Mouse (Mus musculus) cerebellum, postnatal 4 days (tissue): ENCODE measurements around the gene Elavl3.
"Not testable (repeated sequence)": the region's sequence is repeated elsewhere in the genome, so short reads cannot be mapped to it uniquely, and the experiment has no call there.

Experiments used
- DNase-seq, 2 experiments: peaks; one replicate each; pipeline ENCODE4 v3.0.0; 2022; ENCODE audit warnings: low spot score in 2 of 2, mixed read lengths in 1 of 2

Gene Elavl3

GRCm38 (mm10) chr9:22051958-22052254 is at the start of gene Elavl3:
Gene Elavl3 (minus strand): TSS chr9:22052023.
- DNase-seq, result peak; percentile 77 to 89

GRCm38 (mm10) chr9:22099922-22100321 is 48.1 kb upstream of the Elavl3 start:
- DNase-seq, result no peak

DNA sequence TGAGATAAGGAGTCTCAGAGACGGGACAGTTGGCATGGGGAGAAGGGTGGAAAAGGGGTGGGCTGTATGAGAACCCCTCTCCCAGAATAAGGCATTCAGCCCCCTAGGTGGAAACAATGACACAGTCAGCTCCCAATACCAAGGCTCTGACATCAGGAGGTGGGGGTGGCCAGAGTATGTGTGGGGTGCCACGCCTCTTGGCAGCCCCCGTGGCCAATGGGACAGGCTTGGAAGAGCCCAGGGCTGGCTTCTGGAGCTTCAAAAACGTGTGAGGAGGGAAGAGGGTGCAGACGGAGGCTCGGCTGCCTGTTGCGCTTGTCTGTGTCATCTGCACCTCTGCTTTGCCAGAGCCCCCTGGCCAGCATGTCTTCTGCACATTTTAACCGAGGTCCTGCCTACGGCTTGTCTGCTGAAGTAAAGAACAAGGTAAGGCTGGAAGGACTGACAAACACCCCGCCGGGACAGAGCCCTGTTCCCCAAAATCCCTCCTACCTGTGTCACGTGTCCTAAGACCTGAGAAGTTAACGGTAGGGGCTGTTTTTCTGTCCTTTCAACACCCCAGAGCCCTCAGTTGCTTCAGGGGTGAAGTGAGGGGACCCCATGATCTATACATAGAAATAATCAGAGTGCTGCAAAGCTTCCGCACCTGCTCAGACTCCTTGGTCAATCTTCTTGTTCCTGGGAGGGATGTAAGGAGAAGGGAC is 47.3 kb upstream of the Elavl3 start, which contains the start of gene Cnn1:
TSS of gene Cnn1 (plus strand) at position 224 of the 704 bp plus-strand sequence.
- DNase-seq, result no peak

GRCm38 (mm10) chr9:22095854-22096307 is 44.1 kb upstream of the Elavl3 start:
- peak; percentile 50 to 74 for DNase-seq

- DNase-seq, result no peak
Observed at GRCm38 (mm10) chr9:22092746-22093145, 40.9 kb upstream of the Elavl3 start.

- no peak for DNase-seq
Observed at GRCm38 (mm10) chr9:22089986-22090385, 38.2 kb upstream of the Elavl3 start.

DNA sequence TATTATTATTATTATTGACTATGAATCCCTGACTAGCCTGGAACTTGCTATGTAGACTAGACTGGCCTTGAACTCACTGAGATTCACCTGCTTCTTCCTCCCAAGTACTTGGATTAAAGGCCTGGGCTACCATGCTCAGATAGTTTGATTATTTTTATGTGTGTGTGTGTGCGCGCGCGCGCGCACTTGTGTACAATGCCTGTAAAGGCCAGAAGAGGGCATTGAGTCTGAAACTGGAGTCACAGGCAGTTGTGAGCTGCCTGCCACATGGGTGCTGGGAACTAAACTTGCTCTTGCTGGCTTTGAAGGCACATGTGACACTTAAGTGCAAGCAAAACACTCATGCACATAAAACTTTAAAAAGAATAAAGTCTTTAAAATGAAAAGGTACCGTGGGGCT is 37.5 kb upstream of the Elavl3 start:
- DNase-seq, result no peak

DNA sequence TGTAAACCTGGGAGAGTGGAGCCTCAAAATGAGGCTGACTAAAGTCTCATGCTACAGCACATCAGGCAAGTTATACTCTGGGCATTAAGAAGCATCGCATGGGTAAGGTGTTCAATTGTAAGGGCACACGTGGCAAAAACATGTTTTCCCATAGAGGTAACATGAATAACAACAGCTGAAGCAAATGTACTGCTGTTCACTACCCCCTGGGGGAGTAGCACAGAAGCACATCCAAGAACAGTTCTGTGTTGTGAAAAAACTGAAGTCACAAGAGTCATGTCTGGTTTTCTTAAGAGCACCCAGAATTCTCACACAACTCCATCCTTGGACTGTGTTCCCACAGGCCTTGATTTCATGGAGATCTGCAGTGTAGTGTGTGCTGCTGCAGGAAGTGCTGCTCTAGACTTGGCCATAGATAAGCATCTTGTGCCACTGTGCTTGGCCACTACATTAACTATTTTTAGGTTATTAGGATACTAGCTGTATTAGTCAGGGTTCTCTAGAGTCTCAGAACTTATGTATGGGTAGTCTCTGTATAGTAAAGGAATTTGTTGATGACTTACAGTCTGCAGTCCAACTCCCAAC is 35.3 kb upstream of the Elavl3 start:
- DNase-seq, result no peak

- DNase-seq, result no peak
Observed at GRCm38 (mm10) chr9:22086012-22086411, 34.2 kb upstream of the Elavl3 start.

- peak; percentile 81 to 94 for DNase-seq
Observed at GRCm38 (mm10) chr9:22085022-22085834, 33.4 kb upstream of the Elavl3 start, which contains the start of gene Ecsit. Gene Ecsit (minus strand): TSS chr9:22085438.

- no peak for DNase-seq
Observed at GRCm38 (mm10) chr9:22084667-22085021, 32.8 kb upstream of the Elavl3 start.

DNA sequence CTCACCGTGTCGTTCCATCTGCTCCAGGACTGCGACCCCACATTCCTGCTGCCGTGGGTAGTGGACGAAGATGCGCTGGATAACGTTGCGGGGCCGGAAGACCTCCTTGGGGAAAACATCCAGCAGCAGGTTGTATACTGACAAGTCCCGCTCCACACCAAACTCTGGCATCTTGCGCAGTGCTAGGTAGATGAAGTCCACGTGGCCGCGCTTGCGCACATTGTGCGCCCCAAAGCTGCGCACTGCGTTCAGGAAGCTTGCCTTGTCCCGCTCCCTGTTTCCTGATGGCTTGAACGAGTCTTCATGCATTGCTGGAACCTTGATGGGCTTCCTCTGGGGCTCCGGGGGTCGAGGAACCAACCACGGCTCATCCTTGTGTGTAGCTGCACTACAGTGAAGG is 24.4 kb upstream of the Elavl3 start:
- no peak for DNase-seq

GRCm38 (mm10) chr9:22075778-22076177 is 24.0 kb upstream of the Elavl3 start:
- not testable (repeated sequence) for DNase-seq

DNA sequence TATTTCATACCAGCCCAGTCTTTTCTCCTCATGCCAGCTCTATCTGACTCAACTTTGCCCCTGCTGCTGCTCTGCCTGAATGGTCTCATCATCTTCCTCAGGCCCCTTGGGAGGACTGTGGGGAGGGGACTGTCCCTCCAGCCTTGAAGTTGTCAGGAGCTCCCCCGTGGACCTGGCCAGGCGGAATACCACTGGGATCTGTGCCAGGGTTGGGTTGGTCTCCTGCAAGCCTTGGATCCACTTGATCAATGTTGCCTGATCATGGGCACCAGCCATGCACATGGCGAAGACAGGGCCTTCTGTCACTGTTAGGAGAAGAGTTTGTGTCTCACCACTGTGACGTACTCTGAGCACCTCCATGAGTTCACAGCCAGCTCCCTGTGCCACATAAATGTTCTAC is 20.5 kb upstream of the Elavl3 start:
- DNase-seq, result no peak

GRCm38 (mm10) chr9:22070791-22071573 is 19.2 kb upstream of the Elavl3 start, which contains the start of the genes Gm49318 and Zfp653:
Gene Gm49318 (minus strand): TSS chr9:22071259.
Gene Zfp653 (minus strand): TSS chr9:22071376.
- DNase-seq, result peak; percentile 90 to 98

DNA sequence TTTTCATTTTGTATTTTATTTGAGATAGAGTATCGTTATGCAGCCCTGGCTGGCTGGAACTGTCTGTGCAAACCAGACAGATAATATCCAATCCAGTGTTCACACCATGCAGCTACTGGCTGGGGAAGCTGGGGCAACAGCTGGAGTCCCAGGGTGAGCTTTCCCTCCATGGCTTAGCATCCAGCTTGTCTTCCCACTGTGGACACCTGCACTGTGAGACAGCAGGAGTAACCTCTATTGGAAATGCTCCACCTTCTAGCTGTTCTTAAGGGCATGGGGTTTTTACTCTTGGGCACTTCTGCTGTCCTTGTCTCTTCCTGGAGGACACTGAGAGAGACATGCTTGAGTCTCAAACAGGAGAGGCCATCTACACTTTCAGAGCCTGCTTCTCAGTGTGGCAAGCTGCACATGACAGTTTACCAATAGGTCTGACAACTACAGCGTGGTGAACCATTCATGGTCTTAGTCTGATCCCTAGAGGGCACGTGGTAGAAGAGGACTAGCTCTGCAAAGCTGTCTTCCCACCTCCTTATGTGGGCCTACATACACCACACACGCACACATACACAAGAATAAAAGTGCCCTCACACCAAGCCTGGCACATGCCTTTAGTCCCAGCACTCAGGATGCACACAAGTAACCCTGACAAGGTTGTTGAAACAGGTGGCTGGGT is 18.2 kb upstream of the Elavl3 start:
- no peak for DNase-seq

GRCm38 (mm10) chr9:22067195-22067594 is 15.4 kb upstream of the Elavl3 start:
- no peak for DNase-seq

DNA sequence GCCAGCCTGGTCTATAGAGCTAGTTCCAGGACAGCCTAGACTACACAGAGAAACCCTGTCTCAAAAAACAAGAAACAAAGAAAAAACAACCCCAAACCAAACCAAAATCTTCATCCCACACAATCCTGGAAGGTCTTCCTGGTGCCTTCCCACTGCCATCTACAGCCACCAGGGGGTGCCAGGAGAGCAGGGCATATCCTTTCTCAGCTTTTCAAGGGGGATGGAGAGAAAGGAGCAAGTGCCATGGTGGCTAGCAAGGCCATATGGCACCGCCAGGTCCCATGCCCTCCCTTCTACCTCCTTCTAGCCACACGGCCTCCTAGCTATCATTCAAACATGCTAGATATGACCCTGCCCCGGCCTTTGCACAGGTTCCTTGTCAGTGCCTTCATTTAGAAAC is 14.6 kb upstream of the Elavl3 start:
- DNase-seq, result peak; percentile 44 to 66

DNA sequence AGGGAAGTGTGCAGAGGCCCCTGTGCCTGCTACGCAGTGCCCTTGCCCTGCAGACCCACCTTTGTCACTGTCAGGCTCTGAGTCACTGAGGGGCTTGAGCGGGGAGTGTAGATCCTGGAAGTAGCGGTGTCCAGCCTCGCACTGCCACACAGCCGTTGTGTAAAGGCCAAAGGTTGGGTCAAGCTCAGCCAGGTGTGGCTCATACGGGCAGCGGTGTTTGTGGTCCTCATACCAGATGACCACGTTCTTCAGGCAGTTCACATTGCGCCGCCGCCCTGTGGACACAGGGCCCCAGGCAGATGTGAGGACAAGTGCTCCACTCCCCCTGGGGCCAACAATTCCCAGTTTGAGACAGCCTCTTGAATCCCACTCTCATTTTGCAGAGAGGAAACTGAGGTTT is 13.8 kb upstream of the Elavl3 start:
- no peak for DNase-seq

- DNase-seq, result peak in 1 of 2 experiments; percentile 38
Observed at GRCm38 (mm10) chr9:22064341-22064740, 12.5 kb upstream of the Elavl3 start.

- no peak for DNase-seq
Observed at GRCm38 (mm10) chr9:22061339-22061738, 9.5 kb upstream of the Elavl3 start.
